Mouse (Mus musculus) forebrain, postnatal 0 days (tissue): ENCODE data around the gene Ffar3. TPM values are rescaled to one million over a fixed set of nuclear protein-coding genes. Genes with fewer than 3 reads are reported as not detected.
A peak's percentile ranks its signal among the peaks of the same experiment; 100 is the strongest.

Source experiments
- ATAC-seq: fragments of 200-750 bp; cut with Nextera tagmentation; 2 replicates; pipeline ENCODE4 v1.8.0; 2017; ENCODE audit warnings: mild to moderate bottlenecking, moderate library complexity
- DNase-seq: peaks from one replicate; pipeline ENCODE4 v3.0.0-alpha.2; 2015
- H3K27ac ChIP-seq: fragments of 300-500 bp; sonication (generic); 2 replicates; pipeline ENCODE4 v1.5.1; 2014; ENCODE audit warnings: low read depth, mild to moderate bottlenecking, antibody characterized with exemption, low read length, moderate library complexity, mixed read lengths
- H3K27me3 ChIP-seq: fragments of 300-500 bp; sonication (generic); 2 replicates; pipeline ENCODE4 v1.6.1; 2014; ENCODE audit warnings: mild to moderate bottlenecking, low read length, mixed read lengths; ENCODE audit not compliant: insufficient read depth
- H3K36me3 ChIP-seq: fragments of 300-500 bp; sonication (generic); 2 replicates; pipeline ENCODE4 v1.6.1; 2014; ENCODE audit warnings: mild to moderate bottlenecking, moderate library complexity; ENCODE audit not compliant: insufficient read depth
- H3K4me1 ChIP-seq: fragments of 300-500 bp; sonication (generic); 2 replicates; pipeline ENCODE4 v1.6.1; 2014; ENCODE audit warnings: antibody characterized with exemption; ENCODE audit not compliant: insufficient read depth
- H3K4me2 ChIP-seq: fragments of 300-500 bp; sonication (generic); 2 replicates; pipeline ENCODE4 v1.6.1; 2014; ENCODE audit warnings: low read depth, mild to moderate bottlenecking, moderate library complexity
- H3K4me3 ChIP-seq: fragments of 300-500 bp; sonication (generic); 2 replicates; pipeline ENCODE4 v1.5.1; 2014; ENCODE audit warnings: low read depth, low read length, mixed read lengths
- H3K9ac ChIP-seq: fragments of 300-500 bp; sonication (generic); 2 replicates; pipeline ENCODE4 v1.6.1; 2014; ENCODE audit warnings: mild to moderate bottlenecking
- H3K9me3 ChIP-seq: fragments of 300-500 bp; sonication (generic); 2 replicates; pipeline ENCODE4 v1.6.1; 2016; ENCODE audit warnings: low read length
- CTCF ChIP-seq: sonication (generic); IDR thresholded peaks from 2 replicates; pipeline ENCODE4 v1.5.1; 2016; ENCODE audit warnings: antibody characterized with exemption, control low read depth, low read depth
- WGBS: fragments of 180-500 bp; shearing (Covaris S2); extraction: QIAGEN DNeasy Blood & Tissue Kit; methylation state at CpG from one replicate; pipeline ENCODE4 v1.1.7; 2014; 5-methylcytosine and 5-hydroxymethylcytosine counted together
- polyA plus RNA-seq: library from polyadenylated mRNA; unstranded; fragments of >200 nt; fragmentation: Nextera tagmentation; extraction: Ambion mirVana; gene quantifications from 2 replicates; pipeline ENCODE4 v1.2.1, GENCODE M21; 2015
- total RNA-seq: library from RNA; depleted of rRNA; stranded (reverse); fragments of >200 nt; gene quantifications from 2 replicates; pipeline ENCODE4 v1.2.3, GENCODE M21; 2014

Gene Ffar3
- total and polyA plus RNA-seq, 2 experiments from 2014 or later: not detected

GRCm38 (mm10) chr7:30887568-30888188 is 31.7 kb upstream of the Ffar3 start:
- TF ChIP-seq CTCF: no peak
- Histone ChIP-seq H3K9ac (no peak overlapping the region), H3K4me3 (no peak overlapping the region), H3K9me3 (no peaks in the 10 kb centered on the region), H3K36me3 (no peaks in the 10 kb centered on the region), H3K27me3 (no peaks in the 10 kb centered on the region), H3K4me2 (no peak overlapping the region), H3K27ac (no peak overlapping the region), H3K4me1 (no peaks in the 10 kb centered on the region)
- ATAC-seq (no peak), DNase-seq (no peak)
- 85% methylated on average over 14 of the region's 14 CpGs for WGBS

- 81% methylated on average over 4 of the region's 4 CpGs for WGBS
- no peak for ATAC-seq
Measured at GRCm38 (mm10) chr7:30886852-30887251, 30.9 kb upstream of the Ffar3 start.

GRCm38 (mm10) chr7:30884047-30884446 is 28.1 kb upstream of the Ffar3 start:
- Histone ChIP-seq H3K27me3 (no peaks in the 10 kb centered on the region), H3K9ac (no peak overlapping the region), H3K27ac (no peak overlapping the region), H3K4me3 (no peak overlapping the region), H3K4me2 (no peak overlapping the region), H3K9me3 (no peaks in the 10 kb centered on the region), H3K36me3 (no peaks in the 10 kb centered on the region), H3K4me1 (no peaks in the 10 kb centered on the region)
- TF ChIP-seq CTCF: no peak
- no peak for ATAC-seq
- DNase-seq: peak; percentile 3

More at GRCm38 (mm10) chr7:30886852-30887251, 30.9 kb upstream of the Ffar3 start:
- Histone ChIP-seq H3K27ac (no peak overlapping the region), H3K9ac (no peak overlapping the region), H3K4me1 (no peaks in the 10 kb centered on the region), H3K4me2 (no peak overlapping the region), H3K36me3 (no peaks in the 10 kb centered on the region), H3K27me3 (no peaks in the 10 kb centered on the region), H3K4me3 (no peak overlapping the region), H3K9me3 (no peaks in the 10 kb centered on the region)
- no peak for DNase-seq
- no peak for TF ChIP-seq CTCF

- ATAC-seq (no peak), DNase-seq (no peak)
- Histone ChIP-seq H3K9ac (no peak overlapping the region), H3K36me3 (no peaks in the 10 kb centered on the region), H3K9me3 (no peaks in the 10 kb centered on the region), H3K4me3 (no peak overlapping the region), H3K27me3 (no peaks in the 10 kb centered on the region), H3K27ac (no peak overlapping the region), H3K4me2 (no peak overlapping the region), H3K4me1 (no peaks in the 10 kb centered on the region)
- no peak for TF ChIP-seq CTCF
- WGBS: 93% methylated on average over 3 of the region's 3 CpGs
Measured at GRCm38 (mm10) chr7:30881367-30881766, 25.4 kb upstream of the Ffar3 start.

- ATAC-seq (no peak), DNase-seq (no peak)
- Histone ChIP-seq H3K4me1 (no peaks in the 10 kb centered on the region), H3K4me2 (no peak within 1 kb of the TSS), H3K4me3 (no peak within 1 kb of the TSS), H3K27me3 (no peaks in the 10 kb centered on the region), H3K36me3 (no peaks in the 10 kb centered on the region), H3K9me3 (no peaks in the 10 kb centered on the region), H3K27ac (no peak within 1 kb of the TSS), H3K9ac (no peak within 1 kb of the TSS)
- TF ChIP-seq CTCF: no peak
- WGBS: 86% methylated on average over 7 of the region's 7 CpGs
Measured at GRCm38 (mm10) chr7:30880176-30880575, 24.2 kb upstream of the Ffar3 start, which contains the start of gene Cd22. Cd22 (minus strand) TSS chr7:30880342.

GRCm38 (mm10) chr7:30878950-30879349 is 23.0 kb upstream of the Ffar3 start:
- ATAC-seq (no peak), DNase-seq (no peak)
- Histone ChIP-seq H3K4me2 (no peak overlapping the region), H3K4me1 (no peaks in the 10 kb centered on the region), H3K27ac (no peak overlapping the region), H3K27me3 (no peaks in the 10 kb centered on the region), H3K9me3 (no peaks in the 10 kb centered on the region), H3K9ac (no peak overlapping the region), H3K4me3 (no peak overlapping the region), H3K36me3 (no peaks in the 10 kb centered on the region)
- 84% methylated on average over 6 of the region's 6 CpGs for WGBS
- no peak for TF ChIP-seq CTCF

- no peak overlapping the region for H3K4me3 ChIP-seq
- DNase-seq: peak; percentile 48
- no peaks in the 10 kb centered on the region for H3K36me3 ChIP-seq
- H3K4me2 ChIP-seq: no peak overlapping the region
- H3K4me1 ChIP-seq: no peaks in the 10 kb centered on the region
- H3K27me3 ChIP-seq: no peaks in the 10 kb centered on the region
- WGBS: 24% methylated on average over 15 of the region's 15 CpGs
- no peak overlapping the region for H3K27ac ChIP-seq
- H3K9me3 ChIP-seq: no peaks in the 10 kb centered on the region
- ATAC-seq: no peak
- H3K9ac ChIP-seq: no peak overlapping the region
- peak; percentile 68 for TF ChIP-seq CTCF
Measured at GRCm38 (mm10) chr7:30873083-30873482, 17.1 kb upstream of the Ffar3 start.
